Mouse (Mus musculus): Measurements from ENCODE around the gene Gcnt1. TPM values are rescaled to one million over a fixed set of nuclear protein-coding genes. Genes with fewer than 3 reads are reported as not detected.

Gene Gcnt1
- polyA plus RNA-seq, 1 experiment from 2014 or later, result 62.8 TPM

GRCm38 (mm10) chr19:17364741-17365140, 7.9 kb downstream of the Gcnt1 start:
- Histone ChIP-seq H3K9me3 (replicated peaks; ENCODE audit: low read length) (no peaks in the 10 kb centered on the region), H3K4me1 (replicated peaks; ENCODE audit: insufficient read depth, low read length) (no peaks in the 10 kb centered on the region), H3K4me2 (ENCODE audit: low read length) (no peak overlapping the region), H3K9ac (ENCODE audit: low read depth, low read length) (no peak overlapping the region), H3K27ac (no peak overlapping the region), H3K36me3 (ENCODE audit: insufficient read depth, low read length) (no peaks in the 10 kb centered on the region), H3K27me3 (ENCODE audit: insufficient read depth, low read length) (no peaks in the 10 kb centered on the region), H3K4me3 (replicated peaks; ENCODE audit: low read depth, low read length) (no peak overlapping the region)
- peak; percentile 73 for TF ChIP-seq CTCF (IDR thresholded peaks at IDR 0.05; ENCODE audit: low read depth)
- peak; percentile 70 for DNase-seq (ENCODE audit: low spot score)
- no peak for ATAC-seq (replicated peaks; ENCODE audit: low FRiP score, low read depth)
- WGBS, result 34% methylated on average over 3 of the region's 3 CpGs

- no peaks in the 10 kb centered on the region for H3K27me3 ChIP-seq (ENCODE audit: insufficient read depth, low read length)
- 92% methylated on average over 2 of the region's 2 CpGs for WGBS
These were observed 11.5 kb downstream of the Gcnt1 start for GRCm38 (mm10) chr19:17361181-17361580.

GRCm38 (mm10) chr19:17359315-17359890, 13.2 kb downstream of the Gcnt1 start:
- no peak for DNase-seq (ENCODE audit: low spot score)
- H3K9me3 ChIP-seq (replicated peaks; ENCODE audit: low read length), result no peaks in the 10 kb centered on the region
- H3K4me1 ChIP-seq (replicated peaks; ENCODE audit: insufficient read depth, low read length), result 0 out of 2 replicates have a peak, but pooled peaks cover 8% of the 10 kb centered on the region
- no peak overlapping the region for H3K4me2 ChIP-seq (ENCODE audit: low read length)
- no peak overlapping the region for H3K9ac ChIP-seq (ENCODE audit: low read depth, low read length)
- no peak overlapping the region for H3K4me3 ChIP-seq (replicated peaks; ENCODE audit: low read depth, low read length)
- no peak for TF ChIP-seq CTCF (IDR thresholded peaks at IDR 0.05; ENCODE audit: low read depth)
- WGBS, result 79% methylated on average over 14 of the region's 14 CpGs
- H3K27ac ChIP-seq, result no peak overlapping the region
- no peaks in the 10 kb centered on the region for H3K27me3 ChIP-seq (ENCODE audit: insufficient read depth, low read length)
- no peaks in the 10 kb centered on the region for H3K36me3 ChIP-seq (ENCODE audit: insufficient read depth, low read length)
- no peak for ATAC-seq (replicated peaks; ENCODE audit: low FRiP score, low read depth)

More at GRCm38 (mm10) chr19:17361181-17361580, 11.5 kb downstream of the Gcnt1 start:
- Histone ChIP-seq H3K4me2 (ENCODE audit: low read length) (no peak overlapping the region), H3K27ac (no peak overlapping the region), H3K4me1 (replicated peaks; ENCODE audit: insufficient read depth, low read length) (0 out of 2 replicates have a peak, but pooled peaks cover 4% of the 10 kb centered on the region), H3K4me3 (replicated peaks; ENCODE audit: low read depth, low read length) (no peak overlapping the region), H3K9me3 (replicated peaks; ENCODE audit: low read length) (no peaks in the 10 kb centered on the region), H3K36me3 (ENCODE audit: insufficient read depth, low read length) (no peaks in the 10 kb centered on the region), H3K9ac (ENCODE audit: low read depth, low read length) (no peak overlapping the region)
- ATAC-seq (replicated peaks; ENCODE audit: low FRiP score, low read depth), result no peak
- DNase-seq (ENCODE audit: low spot score), result no peak
- TF ChIP-seq CTCF (IDR thresholded peaks at IDR 0.05; ENCODE audit: low read depth), result no peak

GRCm38 (mm10) chr19:17357391-17357790, 15.3 kb downstream of the Gcnt1 start:
- Histone ChIP-seq H3K4me3 (replicated peaks; ENCODE audit: low read depth, low read length) (no peak overlapping the region), H3K4me2 (ENCODE audit: low read length) (no peak overlapping the region), H3K36me3 (ENCODE audit: insufficient read depth, low read length) (no peaks in the 10 kb centered on the region), H3K27me3 (ENCODE audit: insufficient read depth, low read length) (no peaks in the 10 kb centered on the region), H3K27ac (no peak overlapping the region), H3K9me3 (replicated peaks; ENCODE audit: low read length) (no peaks in the 10 kb centered on the region), H3K9ac (ENCODE audit: low read depth, low read length) (no peak overlapping the region), H3K4me1 (replicated peaks; ENCODE audit: insufficient read depth, low read length) (0 out of 2 replicates have a peak, but pooled peaks cover 8% of the 10 kb centered on the region)
- no peak for DNase-seq (ENCODE audit: low spot score)
- no peak for TF ChIP-seq CTCF (IDR thresholded peaks at IDR 0.05; ENCODE audit: low read depth)
- WGBS, result 53% methylated on average over 3 of the region's 3 CpGs
- peak; percentile 30; the same call in 1 of the 2 replicates for ATAC-seq (replicated peaks; ENCODE audit: low FRiP score, low read depth)

GRCm38 (mm10) chr19:17356932-17357331, 15.7 kb downstream of the Gcnt1 start:
- Histone ChIP-seq H3K4me2 (ENCODE audit: low read length) (peak overlapping the region; percentile 82), H3K9ac (ENCODE audit: low read depth, low read length) (no peak overlapping the region), H3K36me3 (ENCODE audit: insufficient read depth, low read length) (no peaks in the 10 kb centered on the region), H3K4me1 (replicated peaks; ENCODE audit: insufficient read depth, low read length) (0 out of 2 replicates have a peak, but pooled peaks cover 8% of the 10 kb centered on the region), H3K27me3 (ENCODE audit: insufficient read depth, low read length) (no peaks in the 10 kb centered on the region), H3K4me3 (replicated peaks; ENCODE audit: low read depth, low read length) (0 out of 2 replicates have a peak overlapping the region, but pooled peaks have one; percentile 51), H3K9me3 (replicated peaks; ENCODE audit: low read length) (no peaks in the 10 kb centered on the region), H3K27ac (no peak overlapping the region)
- DNase-seq (ENCODE audit: low spot score) (no peak), ATAC-seq (replicated peaks; ENCODE audit: low FRiP score, low read depth) (no peak)
- no peak for TF ChIP-seq CTCF (IDR thresholded peaks at IDR 0.05; ENCODE audit: low read depth)
- WGBS, result 69% methylated on average over 6 of the region's 6 CpGs

- no peaks in the 10 kb centered on the region for H3K27me3 ChIP-seq (ENCODE audit: insufficient read depth, low read length)
- H3K27ac ChIP-seq, result no peak overlapping the region
- WGBS, result under 1% methylated on average over 50 of the region's 50 CpGs
- TF ChIP-seq CTCF (IDR thresholded peaks at IDR 0.05; ENCODE audit: low read depth), result peak; percentile 64
- DNase-seq (ENCODE audit: low spot score) (peak; percentile 84), ATAC-seq (replicated peaks; ENCODE audit: low FRiP score, low read depth) (peak; percentile 91)
- H3K9ac ChIP-seq (ENCODE audit: low read depth, low read length), result 0 out of 2 replicates have a peak overlapping the region, but pooled peaks have one; percentile 41
- H3K36me3 ChIP-seq (ENCODE audit: insufficient read depth, low read length), result no peaks in the 10 kb centered on the region
- H3K4me1 ChIP-seq (replicated peaks; ENCODE audit: insufficient read depth, low read length), result 0 out of 2 replicates have a peak, but pooled peaks cover 8% of the 10 kb centered on the region
- H3K4me3 ChIP-seq (replicated peaks; ENCODE audit: low read depth, low read length), result peak overlapping the region; percentile 51
- no peaks in the 10 kb centered on the region for H3K9me3 ChIP-seq (replicated peaks; ENCODE audit: low read length)
- peak overlapping the region; percentile 82 for H3K4me2 ChIP-seq (ENCODE audit: low read length)
These were observed 16.4 kb downstream of the Gcnt1 start for GRCm38 (mm10) chr19:17355950-17356867.
